Mouse (Mus musculus) colon, adult 2 months (tissue): ENCODE measurements around the gene Mpnd. TPM values are rescaled to one million over a fixed set of nuclear protein-coding genes. Genes with fewer than 3 reads are reported as not detected.

ENCODE experiments used
- polyA plus RNA-seq: library from polyadenylated mRNA; depleted of rRNA; stranded (reverse); fragments of >200 nt; gene quantifications from 2 replicates; pipeline ENCODE4 v1.2.3, GENCODE M21; 2012; rRNA removed

Mpnd gene
- polyA plus RNA-seq, result 132 and 198 TPM in 2 replicates

DNA sequence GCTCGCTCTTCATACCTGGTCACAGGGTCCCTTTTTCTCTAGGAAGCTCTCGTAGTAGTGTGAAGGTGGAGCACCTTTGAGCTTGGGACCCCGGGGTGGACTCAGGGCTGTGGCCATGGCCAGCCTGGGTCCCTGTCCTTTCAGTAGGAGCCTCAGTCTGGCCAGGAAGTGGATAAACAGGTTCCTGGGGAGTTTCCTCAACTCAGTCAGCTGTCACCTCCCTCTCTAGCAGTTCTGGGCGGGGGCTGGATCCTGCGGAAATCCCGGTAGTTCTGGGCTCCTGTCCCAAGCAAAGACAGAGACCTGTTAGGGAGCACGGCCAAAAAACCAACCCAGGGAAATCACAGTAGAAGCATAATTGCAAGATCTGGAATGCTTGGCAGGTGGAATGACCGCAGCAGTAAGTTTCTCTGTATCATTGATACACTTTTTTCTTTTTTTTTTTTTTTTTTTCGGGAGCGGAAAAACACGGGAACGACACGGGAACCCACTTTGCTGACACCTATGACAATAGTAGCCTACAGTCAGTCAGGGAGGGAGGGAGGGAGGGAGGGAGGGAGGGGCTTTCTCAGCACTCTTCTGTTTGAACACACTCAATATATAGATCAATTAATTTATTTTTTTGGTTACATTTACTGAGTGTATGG is at the start of gene Mpnd, which contains the start of gene Stap2:
TSS of gene Mpnd (plus strand) at position 297 of the 647 bp plus-strand sequence.
TSS of gene Stap2 (minus strand) at position 170 of the 647 bp plus-strand sequence.

GRCm38 (mm10) chr17:55958918-55959728 is 46.4 kb upstream of the Mpnd start, which contains the start of gene Yju2:
Gene Yju2, plus strand, starts transcription at chr17:55959099.

DNA sequence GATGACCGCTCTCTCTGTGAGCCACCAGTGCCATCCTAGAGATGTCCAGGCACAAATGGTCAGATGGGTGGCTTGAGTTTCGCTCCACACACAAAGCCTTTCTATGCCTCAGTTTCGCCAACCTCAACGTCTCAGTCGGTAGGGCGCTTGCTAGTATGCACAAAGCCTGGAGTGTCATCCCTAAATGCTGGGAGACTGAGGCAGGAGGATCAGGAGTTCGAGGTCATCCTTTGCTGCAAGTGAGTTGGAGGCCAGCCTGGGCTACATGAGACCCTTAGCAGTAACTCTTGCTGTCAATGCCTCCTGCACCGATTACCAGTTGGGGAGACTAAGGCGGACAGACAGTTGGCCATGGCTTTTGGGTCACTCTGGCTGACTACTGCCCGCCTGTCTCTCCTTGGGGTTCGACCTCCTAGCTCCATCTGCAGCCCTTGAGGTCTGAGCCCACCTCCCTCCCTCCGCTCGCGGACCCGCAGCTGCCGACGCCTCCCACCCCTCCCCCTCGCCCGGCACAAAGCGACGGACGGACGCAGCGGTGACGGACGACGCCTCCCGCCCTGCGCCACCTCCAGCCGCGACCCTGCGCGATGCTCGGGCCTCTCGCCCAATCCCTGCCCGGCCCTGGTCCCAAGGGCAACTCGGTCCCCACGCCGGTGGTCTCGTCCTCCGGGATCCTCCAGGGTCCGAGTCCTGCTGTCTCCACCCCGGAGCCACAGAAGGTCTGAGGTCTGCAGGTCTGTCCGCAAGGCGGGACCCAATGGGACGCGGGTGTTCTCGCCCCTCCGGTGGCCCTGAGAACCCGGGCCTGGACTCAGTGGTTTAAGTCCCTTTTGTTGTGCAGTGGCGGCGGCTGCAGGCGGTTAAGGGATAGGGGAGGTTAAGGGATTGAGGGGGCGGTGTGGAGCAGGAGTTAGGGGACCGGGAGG is 35.3 kb upstream of the Mpnd start, which contains the start of gene Shd:
TSS of gene Shd (plus strand) at position 502 of the 926 bp plus-strand sequence.

GRCm38 (mm10) chr17:55986030-55986961 is 19.2 kb upstream of the Mpnd start, which contains the start of gene Fsd1:
Gene Fsd1, plus strand, starts transcription at chr17:55986509.

DNA sequence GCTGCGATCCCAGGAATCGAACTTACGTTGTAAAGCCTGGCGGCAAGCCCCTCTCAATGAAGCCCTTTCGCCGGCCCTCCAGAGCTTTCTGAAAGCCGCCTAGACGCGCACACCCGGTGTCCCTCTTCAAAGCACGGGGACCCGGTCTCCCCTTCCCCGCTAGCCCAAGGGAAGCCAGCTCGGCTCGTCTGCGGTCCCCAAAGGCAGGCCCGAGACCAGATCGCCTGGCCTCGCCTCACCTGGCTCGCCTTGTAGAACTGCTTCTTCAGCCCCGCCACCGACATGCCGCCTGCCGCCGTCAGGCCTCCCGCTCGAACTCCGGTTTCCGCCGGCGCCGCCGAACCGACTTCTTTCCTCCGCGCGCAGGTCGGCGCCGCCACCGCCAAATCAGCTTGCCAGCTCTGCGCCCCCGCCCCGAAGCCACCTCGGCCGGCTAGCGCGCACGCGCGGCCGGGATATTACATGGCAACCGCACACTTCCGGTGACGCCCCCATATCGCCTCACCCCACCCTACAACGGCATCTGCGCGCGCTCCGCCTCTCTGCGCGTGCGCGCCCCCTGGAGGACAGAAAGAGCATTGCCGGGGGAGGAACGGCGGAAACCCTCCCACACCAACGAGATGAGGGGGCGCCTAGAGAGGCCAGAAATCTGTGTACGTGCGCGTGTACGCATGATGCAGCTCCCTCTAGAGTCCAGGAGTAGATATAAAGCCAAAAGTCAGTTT is 30.8 kb downstream of the Mpnd start, which contains the start of gene Sh3gl1:
TSS of gene Sh3gl1 (minus strand) at position 460 of the 725 bp plus-strand sequence.

DNA sequence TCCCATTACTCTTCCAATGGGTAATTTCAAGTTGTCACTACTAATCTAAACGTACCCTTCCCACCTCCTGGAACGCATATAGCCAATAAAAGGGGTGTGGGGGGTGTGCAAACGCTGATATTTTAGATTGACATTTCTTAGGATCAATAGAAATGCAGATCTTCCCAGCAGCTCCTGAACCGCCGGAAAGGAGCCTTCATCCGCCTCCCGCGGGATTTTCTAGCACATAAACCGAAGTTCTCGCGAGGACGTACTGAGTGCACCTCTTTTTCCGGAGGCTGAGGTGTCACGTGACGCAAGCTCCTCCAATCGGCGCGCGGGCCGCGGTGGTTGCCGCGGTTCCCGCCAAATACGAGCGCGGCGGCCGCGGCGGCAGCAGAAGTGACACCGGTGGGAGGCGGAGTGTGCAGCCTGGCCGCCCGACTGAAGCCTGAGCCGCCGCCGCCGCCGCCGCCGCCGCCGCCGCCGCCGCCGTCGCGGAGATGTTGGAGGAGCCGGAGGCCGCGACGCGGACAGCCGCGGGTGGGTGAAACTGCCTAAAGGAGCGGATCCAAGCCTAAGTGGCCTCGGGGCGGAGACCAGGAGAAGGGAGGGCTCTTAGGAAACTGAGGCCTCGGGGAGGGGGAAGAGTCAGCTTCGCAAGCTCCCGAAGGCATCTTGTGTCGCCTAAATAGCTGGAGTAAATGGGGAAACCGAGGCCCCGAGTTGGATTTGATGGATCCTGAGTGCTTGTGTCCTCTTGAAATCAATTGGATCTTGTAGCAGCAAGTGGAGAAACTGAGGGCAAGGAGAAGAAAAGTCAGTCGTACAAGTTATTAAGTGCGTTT is 34.7 kb downstream of the Mpnd start, which contains the start of gene Chaf1a:
TSS of gene Chaf1a (plus strand) at position 410 of the 827 bp plus-strand sequence.

Other genes with a start within 250 kb of the Mpnd start
- gene Zfp119a, start 126.8 kb upstream of the Mpnd start, polyA plus RNA-seq, result 0.27 and 0.41 TPM in 2 replicates
- gene Zfp959, start 113.6 kb upstream of the Mpnd start, polyA plus RNA-seq, result 0.38 and 0.45 TPM in 2 replicates
- gene Zfp119b, start 56.2 kb upstream of the Mpnd start, polyA plus RNA-seq, result 0.07 and 0.08 TPM in 2 replicates
- gene Ebi3, start 53.1 kb upstream of the Mpnd start, polyA plus RNA-seq, result 5.3 and 6.3 TPM in 2 replicates
- gene Yju2, start 46.6 kb upstream of the Mpnd start, polyA plus RNA-seq, result 7.9 and 8.1 TPM in 2 replicates
- 3.8 and 4.6 TPM in 2 replicates for gene Shd, start 35.2 kb upstream of the Mpnd start, polyA plus RNA-seq
- 1.3 and 1.6 TPM in 2 replicates for gene Fsd1, start 19.2 kb upstream of the Mpnd start, polyA plus RNA-seq
- gene Stap2, start 127 bp upstream of the Mpnd start, polyA plus RNA-seq, result 110 and 127 TPM in 2 replicates
- gene Sh3gl1, start 30.9 kb downstream of the Mpnd start, polyA plus RNA-seq, result 64.4 and 75.5 TPM in 2 replicates
- 3.0 and 3.6 TPM in 2 replicates for gene Chaf1a, start 34.7 kb downstream of the Mpnd start, polyA plus RNA-seq
- gene Ubxn6, start 69.3 kb downstream of the Mpnd start, polyA plus RNA-seq, result 59.7 and 66.8 TPM in 2 replicates
- gene Hdgfl2, start 73.9 kb downstream of the Mpnd start, polyA plus RNA-seq, result 28.7 and 35.8 TPM in 2 replicates
- 19.6 and 23.9 TPM in 2 replicates for gene Plin4, start 104.1 kb downstream of the Mpnd start, polyA plus RNA-seq
- gene Plin5, start 111.9 kb downstream of the Mpnd start, polyA plus RNA-seq, result 0.37 and 0.65 TPM in 2 replicates
- gene Lrg1, start 116.3 kb downstream of the Mpnd start, polyA plus RNA-seq, result 14.3 and 21.9 TPM in 2 replicates
- gene Sema6b, start 134.6 kb downstream of the Mpnd start, polyA plus RNA-seq, result 8.0 and 8.2 TPM in 2 replicates
- gene Tnfaip8l1, start 156.8 kb downstream of the Mpnd start, polyA plus RNA-seq, result 13.1 and 13.6 TPM in 2 replicates
- gene Mydgf, start 178.2 kb downstream of the Mpnd start, polyA plus RNA-seq, result 95.9 and 109 TPM in 2 replicates
- gene Dpp9, start 213.2 kb downstream of the Mpnd start, polyA plus RNA-seq, result 47.5 and 53.8 TPM in 2 replicates